In genomic region chr12:100794450-100795230, GRCm38 (mm10) we compare ENCODE assay signal across 17 mouse cellular contexts. TPM values are rescaled to one million over a fixed set of nuclear protein-coding genes. Genes with fewer than 3 reads are reported as not detected.
DNase-seq lines count a peak whose midpoint lies in the region; ATAC-seq and TF ChIP-seq lines count a peak whose summit lies in the region.
"Had no signal": no experiment of that assay in that cellular context is flagged by ENCODE, and none has a peak within 500 bp of the region (broad histone marks: within the 10 kb centered on the region; RNA-seq: fewer than 3 reads in every experiment).

No protein-coding gene starts in this region.

- no peak overlapping the region for H3K9ac ChIP-seq in ES-E14 (ENCODE audit: insufficient read depth, low read depth, low read length, poor library complexity, severe bottlenecking)
- no peak overlapping the region for H3K9ac ChIP-seq in kidney, embryonic 14.5 days (ENCODE audit: low read depth, low read length)
- H3K9ac ChIP-seq in hindbrain, embryonic 16.5 days (ENCODE audit: low read depth, low read length): no peak overlapping the region
- H3K9ac ChIP-seq: embryonic facial prominence, embryonic 12.5 days; limb, embryonic 12.5 days; stomach, embryonic 15.5 days had no signal

- in situ Hi-C loops in ES-E14 (cut with MboI; ENCODE audit: low sequenced_read_pairs in 2 of 2, unreplicated experiment in 2 of 2): no loop called here

- peaks cover 2 to 4% of the 10 kb centered on the region in 2 experiments; a peak in 2 of 4 replicates for H3K4me1 ChIP-seq in ES-E14 (ENCODE audit: control insufficient read depth in 2 of 2, insufficient read depth in 2 of 2, low read length in 2 of 2, poor library complexity in 1 of 2)
- no peaks in the 10 kb centered on the region for H3K4me1 ChIP-seq in kidney, embryonic 14.5 days (ENCODE audit: control insufficient read depth, insufficient read depth, low read length)
- H3K4me1 ChIP-seq in hindbrain, embryonic 16.5 days (ENCODE audit: control insufficient read depth, insufficient read depth, low read depth, low read length): no peaks in the 10 kb centered on the region
- H3K4me1 ChIP-seq: embryonic facial prominence, embryonic 12.5 days; limb, embryonic 12.5 days; stomach, embryonic 15.5 days had no signal

- H3K4me2 ChIP-seq in kidney, embryonic 14.5 days (replicated peaks; ENCODE audit: low read depth, low read length): no peak overlapping the region
- H3K4me2 ChIP-seq in hindbrain, embryonic 16.5 days (ENCODE audit: low read length): no peak overlapping the region
- H3K4me2 ChIP-seq: embryonic facial prominence, embryonic 12.5 days; heart, embryonic 11.5 days; limb, embryonic 12.5 days; stomach, embryonic 15.5 days had no signal

- no peak for DNase-seq in ES-E14 (ENCODE audit: low read depth, low spot score)
- no peak for DNase-seq in gastrocnemius, adult 8-10 months (ENCODE audit: low spot score in 2 of 2)
- no peak for DNase-seq in cerebellum, postnatal 10 days
- DNase-seq: adrenal gland, postnatal 10 days; cerebellum, adult 11-12 months; gastrocnemius, postnatal 14 days; lung, postnatal 10 days had no signal

- 38% methylated on average over 7 of the region's 7 CpGs for WGBS in kidney, embryonic 14.5 days
- 59% methylated on average over 7 of the region's 7 CpGs for WGBS in hindbrain, embryonic 16.5 days

- no peak overlapping the region for H3K4me3 ChIP-seq in ES-E14 (ENCODE audit: insufficient read depth in 1 of 2, low read depth in 1 of 2, low read length in 2 of 2, poor library complexity in 1 of 2, severe bottlenecking in 1 of 2)
- no peak overlapping the region for H3K4me3 ChIP-seq in kidney, embryonic 14.5 days (ENCODE audit: low read length)
- H3K4me3 ChIP-seq in hindbrain, embryonic 16.5 days (ENCODE audit: low read length): no peak overlapping the region
- H3K4me3 ChIP-seq: embryonic facial prominence, embryonic 12.5 days; limb, embryonic 12.5 days; stomach, embryonic 15.5 days had no signal

- no peak overlapping the region; the same call in 1 of the 2 replicates for H3K27ac ChIP-seq in ES-E14 (ENCODE audit: insufficient read depth, low read depth, low read length, poor library complexity, severe bottlenecking)
- no peak overlapping the region for H3K27ac ChIP-seq in kidney, embryonic 14.5 days (ENCODE audit: low read depth, low read length)
- no peak overlapping the region for H3K27ac ChIP-seq in hindbrain, embryonic 16.5 days (ENCODE audit: low read depth, low read length)
- H3K27ac ChIP-seq: embryonic facial prominence, embryonic 12.5 days; limb, embryonic 12.5 days; stomach, embryonic 15.5 days had no signal

- no peaks in the 10 kb centered on the region for H3K27me3 ChIP-seq in kidney, embryonic 14.5 days (ENCODE audit: control insufficient read depth, insufficient read depth, low read length)
- no peaks in the 10 kb centered on the region for H3K27me3 ChIP-seq in hindbrain, embryonic 16.5 days (replicated peaks; ENCODE audit: control insufficient read depth, insufficient read depth, low read length)
- H3K27me3 ChIP-seq: embryonic facial prominence, embryonic 12.5 days; limb, embryonic 12.5 days; stomach, embryonic 15.5 days had no signal

- no peaks in the 10 kb centered on the region for H3K36me3 ChIP-seq in ES-E14 (ENCODE audit: control insufficient read depth, insufficient read depth, low read length, poor library complexity, severe bottlenecking)
- H3K36me3 ChIP-seq in kidney, embryonic 14.5 days (ENCODE audit: control insufficient read depth, insufficient read depth, low read length): no peaks in the 10 kb centered on the region
- H3K36me3 ChIP-seq in hindbrain, embryonic 16.5 days (ENCODE audit: control insufficient read depth, insufficient read depth, low read length): no peaks in the 10 kb centered on the region
- H3K36me3 ChIP-seq: embryonic facial prominence, embryonic 12.5 days; limb, embryonic 12.5 days; stomach, embryonic 15.5 days had no signal

- ATAC-seq in common myeloid progenitor, adult 5-6 weeks (replicated peaks; ENCODE audit: low read depth, poor library complexity, severe bottlenecking): 0 out of 2 replicates have a peak, but pooled peaks have one; percentile 31
- ATAC-seq in kidney, embryonic 14.5 days (ENCODE audit: low FRiP score, low TSS enrichment): peak; percentile 46; the same call in 1 of the 2 replicates
- ATAC-seq in megakaryocyte progenitor cell, adult 5-6 weeks (replicated peaks; ENCODE audit: poor library complexity): 0 out of 2 replicates have a peak, but pooled peaks have one; percentile 28
- no peak for ATAC-seq in hindbrain, embryonic 16.5 days
- ATAC-seq: CD4-positive, CD25-positive, alpha-beta regulatory T cell, adult 4 months; forebrain, embryonic 16.5 days had no signal

- no peaks in the 10 kb centered on the region for H3K9me3 ChIP-seq in ES-E14 (ENCODE audit: control insufficient read depth, insufficient read depth, low read depth, low read length)
- no peaks in the 10 kb centered on the region for H3K9me3 ChIP-seq in kidney, embryonic 14.5 days (ENCODE audit: control insufficient read depth, low read length)
- no peaks in the 10 kb centered on the region for H3K9me3 ChIP-seq in hindbrain, embryonic 16.5 days (ENCODE audit: control insufficient read depth, low read length)
- H3K9me3 ChIP-seq: embryonic facial prominence, embryonic 12.5 days; limb, embryonic 12.5 days; stomach, embryonic 15.5 days had no signal

TF ChIP-seq in ES-E14, 5 proteins besides CTCF, POLR2A, EP300 and RAD21:
- TF ChIP-seq ZC3H11A (IDR thresholded peaks at IDR 0.05; ENCODE audit: borderline replicate concordance, low read depth, low read length) (no peak), MAFK (IDR thresholded peaks at IDR 0.05; ENCODE audit: insufficient read depth, low read depth, low read length) (peak; percentile 31; the same call in 1 of the 2 replicates)

RNA-seq across cellular contexts. Expression of gene Dglucy, which starts 15.8 kb away (rescaled TPM):
- 6.2 and 20.9 TPM in 2 replicates for total RNA-seq in ES-E14 (2012; rRNA removed)
- 13.3 and 14.6 TPM in 2 replicates for total RNA-seq in common myeloid progenitor, adult 5-6 weeks (2017)
- 1.7 and 3.6 TPM in 2 replicates for polyA plus RNA-seq in kidney, embryonic 14.5 days (2014; fragmentation: Nextera tagmentation; extraction: Ambion mirVana)
- 12.5 and 15.1 TPM in 2 replicates for total RNA-seq in megakaryocyte progenitor cell, adult 5-6 weeks (2015)
- total RNA-seq in megakaryocyte progenitor cell, adult 5-6 weeks (2017): 13.1 and 15.3 TPM in 2 replicates
- 3.2 and 4.5 TPM in 2 replicates for polyA plus RNA-seq in hindbrain, embryonic 16.5 days (2015; fragmentation: Nextera tagmentation; extraction: Ambion mirVana)
- total RNA-seq in gastrocnemius, adult 8-10 months (2022): 10 to 100 TPM; 20.8 to 28.3 (median 26.4) TPM
